ENCODE assay signal across 12 mouse cellular contexts in genomic region chr13:42549021-42549559, GRCm38 (mm10).
DNase-seq lines count a peak whose midpoint lies in the region; ATAC-seq and TF ChIP-seq lines count a peak whose summit lies in the region.
"Had no signal": no experiment of that assay in that cellular context is flagged by ENCODE, and none has a peak within 500 bp of the region (broad histone marks: within the 10 kb centered on the region; RNA-seq: fewer than 3 reads in every experiment).

No protein-coding gene starts in this region.

- WGBS in embryonic facial prominence, embryonic 11.5 days, result 67% methylated on average over 5 of the region's 5 CpGs
- 78% methylated on average over 5 of the region's 5 CpGs for WGBS in embryonic facial prominence, embryonic 10.5 days

- H3K4me1 ChIP-seq in embryonic facial prominence, embryonic 11.5 days (ENCODE audit: control insufficient read depth, insufficient read depth, low read length), result no peaks in the 10 kb centered on the region; the same call in 1 of the 2 replicates
- H3K4me1 ChIP-seq in embryonic facial prominence, embryonic 10.5 days, result peaks cover 8% of the 10 kb centered on the region
- no peaks in the 10 kb centered on the region for H3K4me1 ChIP-seq in ES-E14 (ENCODE audit: control insufficient read depth in 2 of 2, insufficient read depth in 2 of 2, low read length in 2 of 2, poor library complexity in 1 of 2)
- H3K4me1 ChIP-seq: limb, embryonic 12.5 days; midbrain, embryonic 12.5 days had no signal

- DNase-seq in embryonic facial prominence, embryonic 11.5 days (ENCODE audit: low spot score), result peak; percentile 30
- no peak for DNase-seq in embryonic facial prominence, embryonic 10.5 days (ENCODE audit: low spot score)
- no peak for DNase-seq in ES-E14 (ENCODE audit: low read depth, low spot score)
- peak; percentile 60 for DNase-seq in heart, adult 8-10 months (ENCODE audit: low spot score)
- DNase-seq in kidney, postnatal 25 days, result peak; percentile 43 to 51
- DNase-seq in layer of hippocampus, adult 9-11 months, result no peak
- DNase-seq in layer of hippocampus, postnatal 14 days (ENCODE audit: low spot score in 2 of 2), result no peak

- H3K27me3 ChIP-seq in embryonic facial prominence, embryonic 11.5 days (ENCODE audit: control insufficient read depth, insufficient read depth, low read length), result no peaks in the 10 kb centered on the region
- H3K27me3 ChIP-seq in embryonic facial prominence, embryonic 10.5 days (replicated peaks; ENCODE audit: low read depth, poor library complexity, severe bottlenecking), result no peaks in the 10 kb centered on the region
- H3K27me3 ChIP-seq: limb, embryonic 12.5 days; midbrain, embryonic 12.5 days had no signal

- in situ Hi-C loops in ES-E14 (cut with MboI; ENCODE audit: low sequenced_read_pairs in 2 of 2, unreplicated experiment in 2 of 2), result no loop called here

- no peak overlapping the region for H3K9ac ChIP-seq in embryonic facial prominence, embryonic 11.5 days (replicated peaks; ENCODE audit: low read length)
- H3K9ac ChIP-seq in ES-E14 (ENCODE audit: insufficient read depth, low read depth, low read length, poor library complexity, severe bottlenecking), result no peak overlapping the region
- H3K9ac ChIP-seq: limb, embryonic 12.5 days; midbrain, embryonic 12.5 days had no signal

- no peak overlapping the region for H3K4me3 ChIP-seq in embryonic facial prominence, embryonic 11.5 days (ENCODE audit: low read depth, low read length)
- no peak overlapping the region for H3K4me3 ChIP-seq in embryonic facial prominence, embryonic 10.5 days
- no peak overlapping the region for H3K4me3 ChIP-seq in ES-E14 (ENCODE audit: insufficient read depth in 1 of 2, low read depth in 1 of 2, low read length in 2 of 2, poor library complexity in 1 of 2, severe bottlenecking in 1 of 2)
- H3K4me3 ChIP-seq: limb, embryonic 12.5 days; midbrain, embryonic 12.5 days had no signal

- no peaks in the 10 kb centered on the region for H3K36me3 ChIP-seq in embryonic facial prominence, embryonic 11.5 days (replicated peaks; ENCODE audit: control insufficient read depth, insufficient read depth, low read depth, low read length)
- no peaks in the 10 kb centered on the region for H3K36me3 ChIP-seq in embryonic facial prominence, embryonic 10.5 days (replicated peaks)
- no peaks in the 10 kb centered on the region for H3K36me3 ChIP-seq in ES-E14 (ENCODE audit: control insufficient read depth, insufficient read depth, low read length, poor library complexity, severe bottlenecking)
- H3K36me3 ChIP-seq: limb, embryonic 12.5 days; midbrain, embryonic 12.5 days had no signal

- H3K4me2 ChIP-seq in embryonic facial prominence, embryonic 11.5 days (ENCODE audit: low read depth, low read length), result no peak overlapping the region
- H3K4me2 ChIP-seq: limb, embryonic 12.5 days; midbrain, embryonic 12.5 days had no signal

- no peaks in the 10 kb centered on the region for H3K9me3 ChIP-seq in embryonic facial prominence, embryonic 11.5 days (replicated peaks; ENCODE audit: control insufficient read depth, low read length)
- H3K9me3 ChIP-seq in embryonic facial prominence, embryonic 10.5 days, result no peaks in the 10 kb centered on the region
- no peaks in the 10 kb centered on the region for H3K9me3 ChIP-seq in ES-E14 (ENCODE audit: control insufficient read depth, insufficient read depth, low read depth, low read length)
- H3K9me3 ChIP-seq: limb, embryonic 12.5 days; midbrain, embryonic 12.5 days had no signal

- H3K27ac ChIP-seq in embryonic facial prominence, embryonic 11.5 days (replicated peaks; ENCODE audit: low read depth, low read length), result no peak overlapping the region
- H3K27ac ChIP-seq in embryonic facial prominence, embryonic 10.5 days (replicated peaks), result no peak overlapping the region
- no peak overlapping the region for H3K27ac ChIP-seq in ES-E14 (ENCODE audit: insufficient read depth, low read depth, low read length, poor library complexity, severe bottlenecking)
- H3K27ac ChIP-seq: limb, embryonic 12.5 days; midbrain, embryonic 12.5 days had no signal

- no peak for ATAC-seq in embryonic facial prominence, embryonic 11.5 days (replicated peaks; ENCODE audit: insufficient number of reproducible peaks, low FRiP score, low TSS enrichment, low read depth)
- ATAC-seq in erythroblast, adult 5-6 weeks (replicated peaks; ENCODE audit: low FRiP score, poor library complexity, severe bottlenecking), result no peak
- ATAC-seq: CD4-positive, CD25-positive, alpha-beta regulatory T cell, adult 4 months; intestine, embryonic 16.5 days had no signal

TF ChIP-seq in ES-E14, 5 proteins besides CTCF, POLR2A, EP300 and RAD21:
- TF ChIP-seq CHD2 (IDR thresholded peaks at IDR 0.05; ENCODE audit: low read depth, low read length) (no peak), ZC3H11A (IDR thresholded peaks at IDR 0.05; ENCODE audit: borderline replicate concordance, low read depth, low read length) (no peak), ZNF384 (IDR thresholded peaks at IDR 0.05; ENCODE audit: low read depth, low read length) (peak; percentile 71)

Comparison
In these comparisons a context has a peak if more than half of its experiments do, and no peak if none do; other contexts are left out.
1. DNase-seq: peak in embryonic facial prominence, embryonic 11.5 days (single experiment), heart, adult 8-10 months (single experiment) and kidney, postnatal 25 days (2 of 2); none in embryonic facial prominence, embryonic 10.5 days (single experiment), ES-E14 (single experiment), layer of hippocampus, adult 9-11 months (single experiment) and layer of hippocampus, postnatal 14 days (0 of 2).